Comparison of ENCODE assay signal across 9 mouse cellular contexts in the genomic region with DNA sequence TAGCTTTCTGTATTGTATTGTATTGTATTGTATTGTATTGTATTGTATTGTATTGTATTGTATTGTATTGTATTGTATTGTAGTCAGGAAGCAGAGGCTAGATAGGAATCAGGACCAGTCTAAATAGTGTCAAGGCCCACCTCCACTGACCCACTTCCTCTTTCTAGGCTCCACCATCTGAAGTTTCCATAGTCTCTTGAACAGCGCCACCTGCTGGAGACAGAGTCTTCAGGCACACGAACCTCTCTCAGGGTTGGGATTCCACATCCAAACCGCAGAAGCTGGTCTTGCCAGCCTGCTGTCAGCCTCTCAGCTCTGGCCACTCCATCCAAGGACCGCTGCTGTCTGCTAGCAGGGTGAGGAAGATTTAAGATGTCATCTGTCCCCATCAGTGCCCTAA.
DNase-seq lines count a peak whose midpoint lies in the region; ATAC-seq and TF ChIP-seq lines count a peak whose summit lies in the region.
"Had no signal": no experiment of that assay in that cellular context is flagged by ENCODE, and none has a peak within 500 bp of the region (broad histone marks: within the 10 kb centered on the region; RNA-seq: fewer than 3 reads in every experiment).

No protein-coding gene starts in this region.

- intact Hi-C loops in heart, postnatal 25 days (cut with DNase I): loop anchor here (2.0 to 5.0 kb wide), 3 partner anchors 93 to 238 kb away; no protein-coding TSS in a partner anchor
- intact Hi-C loops in left cerebral cortex, postnatal 4 days (cut with DNase I): no loop called here

- peak; percentile 82; the same call in 1 of the 2 replicates for TF ChIP-seq CTCF in testis, adult 2 months (IDR thresholded peaks at IDR 0.05; ENCODE audit: control insufficient read depth, insufficient read depth, insufficient replicate concordance, low read depth, low read length)

- no peak for TF ChIP-seq POLR2A in testis, adult 2 months (IDR thresholded peaks at IDR 0.05; ENCODE audit: control insufficient read depth, low read depth, low read length)

- H3K27me3 ChIP-seq in embryonic facial prominence, embryonic 11.5 days (ENCODE audit: control insufficient read depth, insufficient read depth, low read length): no peaks in the 10 kb centered on the region
- H3K27me3 ChIP-seq in testis, adult 2 months (ENCODE audit: control insufficient read depth, insufficient read depth, low read length): no peaks in the 10 kb centered on the region
- H3K27me3 ChIP-seq: Patski had no signal

- peak; percentile 20 for DNase-seq in heart, adult 8-10 months (ENCODE audit: low spot score)
- DNase-seq in heart, postnatal 25 days (ENCODE audit: low spot score): no peak
- DNase-seq in adrenal gland, postnatal 14 days: peak; percentile 79
- peak; percentile 84 for DNase-seq in embryonic facial prominence, embryonic 11.5 days (ENCODE audit: low spot score)
- DNase-seq in induced T-regulatory cell, adult 2 months (ENCODE audit: low read depth): peak; percentile 69
- DNase-seq in left cerebral cortex, postnatal 4 days: peak; percentile 77
- peak; percentile 61 for DNase-seq in naive thymus-derived CD4-positive, alpha-beta T cell, adult 2 months (ENCODE audit: low read depth)

- no peaks in the 10 kb centered on the region for H3K4me1 ChIP-seq in embryonic facial prominence, embryonic 11.5 days (ENCODE audit: control insufficient read depth, insufficient read depth, low read length)
- no peaks in the 10 kb centered on the region for H3K4me1 ChIP-seq in testis, adult 2 months (ENCODE audit: control insufficient read depth, insufficient read depth, low read length)

- H3K27ac ChIP-seq in embryonic facial prominence, embryonic 11.5 days (replicated peaks; ENCODE audit: low read depth, low read length): no peak overlapping the region
- H3K27ac ChIP-seq in testis, adult 2 months (ENCODE audit: control insufficient read depth, insufficient read depth, low read depth, low read length): no peak overlapping the region

- no peak overlapping the region for H3K4me3 ChIP-seq in embryonic facial prominence, embryonic 11.5 days (ENCODE audit: low read depth, low read length)
- no peak overlapping the region for H3K4me3 ChIP-seq in testis, adult 2 months (ENCODE audit: control insufficient read depth, low read depth, low read length)

- 13% methylated on average over 4 of the region's 4 CpGs for WGBS in embryonic facial prominence, embryonic 11.5 days

- H3K9me3 ChIP-seq in embryonic facial prominence, embryonic 11.5 days (replicated peaks; ENCODE audit: control insufficient read depth, low read length): no peaks in the 10 kb centered on the region

- H3K36me3 ChIP-seq in embryonic facial prominence, embryonic 11.5 days (replicated peaks; ENCODE audit: control insufficient read depth, insufficient read depth, low read depth, low read length): no peaks in the 10 kb centered on the region
- no peaks in the 10 kb centered on the region for H3K36me3 ChIP-seq in testis, adult 2 months (ENCODE audit: control insufficient read depth, insufficient read depth, low read length)

- no peak overlapping the region for H3K4me2 ChIP-seq in embryonic facial prominence, embryonic 11.5 days (ENCODE audit: low read depth, low read length)

- ATAC-seq in embryonic facial prominence, embryonic 11.5 days (replicated peaks; ENCODE audit: insufficient number of reproducible peaks, low FRiP score, low TSS enrichment, low read depth): no peak
- ATAC-seq: Patski had no signal

- H3K9ac ChIP-seq in embryonic facial prominence, embryonic 11.5 days (replicated peaks; ENCODE audit: low read length): no peak overlapping the region
